Mouse (Mus musculus): Measurements from ENCODE around the gene Gm2431. TPM values are rescaled to one million over a fixed set of nuclear protein-coding genes. Genes with fewer than 3 reads are reported as not detected.

The Gm2431 gene
- polyA plus RNA-seq, 1 experiment, result not detected

DNA sequence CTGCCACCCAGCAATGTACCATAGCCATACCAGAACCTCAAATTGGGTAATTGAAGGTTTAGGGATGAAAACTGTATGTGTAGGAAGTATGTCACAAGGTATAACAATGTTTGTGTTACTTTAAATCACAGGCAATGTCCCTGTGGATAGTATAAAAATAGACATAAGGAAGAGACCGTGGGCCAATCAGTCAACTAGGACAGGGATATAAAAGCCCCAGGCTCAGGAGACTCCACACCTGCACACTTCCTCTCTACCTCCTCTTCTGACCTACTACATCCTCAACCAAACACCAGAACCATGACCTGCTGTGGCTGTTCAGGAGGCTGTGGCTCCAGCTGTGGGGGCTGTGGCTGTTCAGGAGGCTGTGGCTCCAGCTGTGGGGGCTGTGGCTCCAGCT is 46.6 kb downstream of the Gm2431 start, which contains the start of gene Gm7579:
Gm7579 (plus strand) TSS at position 301 of the 400 bp plus-strand sequence.
- no peaks in the 10 kb centered on the region for H3K4me1 ChIP-seq (replicated peaks; ENCODE audit: control insufficient read depth, insufficient read depth, low read length)
- TF ChIP-seq POLR2A (IDR thresholded peaks at IDR 0.05; ENCODE audit: control insufficient read depth, extremely low read depth, insufficient read depth, low read length, poor library complexity), result no peak
- WGBS, result 39% methylated on average over 1 of the region's 1 CpGs
- no peaks in the 10 kb centered on the region for H3K27me3 ChIP-seq (ENCODE audit: control insufficient read depth, insufficient read depth, low read length)
- no peak for DNase-seq
- H3K36me3 ChIP-seq (ENCODE audit: control insufficient read depth, insufficient read depth, low read length), result no peaks in the 10 kb centered on the region
- no peak within 1 kb of the TSS for H3K27ac ChIP-seq (ENCODE audit: control insufficient read depth, insufficient read depth, low read length)
- H3K4me3 ChIP-seq (ENCODE audit: control insufficient read depth, insufficient read depth, low read length), result no peak within 1 kb of the TSS

Other genes with a start within 250 kb of the Gm2431 start
- gene Mob2, start 197.3 kb downstream of the Gm2431 start, polyA plus RNA-seq (2012; rRNA removed), result 62.6 and 73.5 TPM in 2 replicates
- 0.98 and 4.0 TPM in 2 replicates for gene Dusp8, start 162.5 kb downstream of the Gm2431 start, polyA plus RNA-seq (2012; rRNA removed)
- gene Gm45618, start 137.6 kb downstream of the Gm2431 start, polyA plus RNA-seq (2012; rRNA removed), result not detected in 2 replicates
- gene Gm39115, start 122.3 kb downstream of the Gm2431 start, polyA plus RNA-seq (2012; rRNA removed), result not detected in 2 replicates
- not detected in 2 replicates for gene Gm45337, start 113.7 kb downstream of the Gm2431 start, polyA plus RNA-seq (2012; rRNA removed)
- gene Gm29735, start 101.2 kb downstream of the Gm2431 start, polyA plus RNA-seq (2012; rRNA removed), result not detected in 2 replicates
- gene Gm4553, start 92.6 kb downstream of the Gm2431 start, polyA plus RNA-seq (2012; rRNA removed), result not detected in 2 replicates
- gene Krtap5-2, start 82.3 kb downstream of the Gm2431 start, polyA plus RNA-seq (2012; rRNA removed), result not detected in 2 replicates
- gene Gm10153, start 68.0 kb downstream of the Gm2431 start, polyA plus RNA-seq (2012; rRNA removed), result not detected in 2 replicates
- not detected in 2 replicates for gene Krtap5-3, start 57.0 kb downstream of the Gm2431 start, polyA plus RNA-seq (2012; rRNA removed)
- not detected in 2 replicates for gene Gm7579, start 46.5 kb downstream of the Gm2431 start, polyA plus RNA-seq (2012; rRNA removed)
- not detected in 2 replicates for gene Krtap5-5, start 28.4 kb downstream of the Gm2431 start, polyA plus RNA-seq (2012; rRNA removed)
- 0.19 TPM in 1 of 2 replicates, not detected in the other for gene Gm40460, start 17.3 kb downstream of the Gm2431 start, polyA plus RNA-seq (2012; rRNA removed)
- gene Gm4559, start 16.0 kb upstream of the Gm2431 start, polyA plus RNA-seq (2012; rRNA removed), result not detected in 2 replicates
- not detected in 2 replicates for gene Krtap5-1, start 38.8 kb upstream of the Gm2431 start, polyA plus RNA-seq (2012; rRNA removed)
- not detected in 2 replicates for gene Krtap5-4, start 45.2 kb upstream of the Gm2431 start, polyA plus RNA-seq (2012; rRNA removed)
- 10.8 and 14.8 TPM in 2 replicates for gene Ifitm10, start 115.4 kb upstream of the Gm2431 start, polyA plus RNA-seq (2012; rRNA removed)
- 0.23 and 0.31 TPM in 2 replicates for gene Gm49369, start 124.3 kb upstream of the Gm2431 start, polyA plus RNA-seq (2012; rRNA removed)
- 762 and 992 TPM in 2 replicates for gene Ctsd, start 129.7 kb upstream of the Gm2431 start, polyA plus RNA-seq (2012; rRNA removed)
- 2.2 and 5.2 TPM in 2 replicates for gene Syt8, start 176.5 kb upstream of the Gm2431 start, polyA plus RNA-seq (2012; rRNA removed)
- 3.2 and 4.3 TPM in 2 replicates for gene Tnni2, start 183.5 kb upstream of the Gm2431 start, polyA plus RNA-seq (2012; rRNA removed)
- gene Lsp1, start 202.5 kb upstream of the Gm2431 start, polyA plus RNA-seq (2012; rRNA removed), result 507 and 626 TPM in 2 replicates
- gene Tnnt3, start 240.5 kb upstream of the Gm2431 start, polyA plus RNA-seq (2012; rRNA removed), result 1.1 and 2.2 TPM in 2 replicates

All from thymus, adult 2 months (tissue).